Mouse (Mus musculus) lung, adult 2 months (tissue): ENCODE data around the gene Xntrpc. TPM values are rescaled to one million over a fixed set of nuclear protein-coding genes. Genes with fewer than 3 reads are reported as not detected.
A peak's percentile ranks its signal among the peaks of the same experiment; 100 is the strongest.
"Not testable (repeated sequence)": the region's sequence is repeated elsewhere in the genome, so short reads cannot be mapped to it uniquely, and the experiment has no call there.

ENCODE experiments used
- DNase-seq: peaks from one replicate; pipeline ENCODE4 v3.0.0; 2022
- H3K4me1 ChIP-seq: fragments of 200-500 bp; 2 replicates; pipeline ENCODE4 v1.6.1; 2011; ENCODE audit warnings: low read length; ENCODE audit not compliant: control insufficient read depth, insufficient read depth
- H3K4me3 ChIP-seq: fragments of 200-500 bp; replicated peaks from 2 replicates; pipeline ENCODE3; 2011; ENCODE audit warnings: low read depth, mild to moderate bottlenecking, control low read depth, low read length; ENCODE audit errors: extremely low read depth
- CTCF ChIP-seq: fragments of 200-500 bp; IDR thresholded peaks from 2 replicates; pipeline ENCODE4 v1.5.1; 2011; ENCODE audit warnings: mild to moderate bottlenecking, low read length, control low read depth; ENCODE audit not compliant: insufficient read depth
- POLR2A ChIP-seq: fragments of 200-500 bp; IDR thresholded peaks from 2 replicates; pipeline ENCODE4 v1.6.1; 2011; ENCODE audit warnings: low read depth, mild to moderate bottlenecking, control low read depth, low read length, borderline replicate concordance; ENCODE audit errors: extremely low read depth
- WGBS: fragments of 180-500 bp; shearing (Covaris S2); methylation state at CpG from one replicate; pipeline ENCODE4 v1.1.7; 2018; 5-methylcytosine and 5-hydroxymethylcytosine counted together
- polyA plus RNA-seq: library from polyadenylated mRNA; depleted of rRNA; stranded (reverse); fragments of >200 nt; gene quantifications from 2 replicates; pipeline ENCODE4 v1.2.3, GENCODE M21; 2012; rRNA removed

Gene Xntrpc
- polyA plus RNA-seq: 3.0 and 3.5 TPM in 2 replicates

DNA sequence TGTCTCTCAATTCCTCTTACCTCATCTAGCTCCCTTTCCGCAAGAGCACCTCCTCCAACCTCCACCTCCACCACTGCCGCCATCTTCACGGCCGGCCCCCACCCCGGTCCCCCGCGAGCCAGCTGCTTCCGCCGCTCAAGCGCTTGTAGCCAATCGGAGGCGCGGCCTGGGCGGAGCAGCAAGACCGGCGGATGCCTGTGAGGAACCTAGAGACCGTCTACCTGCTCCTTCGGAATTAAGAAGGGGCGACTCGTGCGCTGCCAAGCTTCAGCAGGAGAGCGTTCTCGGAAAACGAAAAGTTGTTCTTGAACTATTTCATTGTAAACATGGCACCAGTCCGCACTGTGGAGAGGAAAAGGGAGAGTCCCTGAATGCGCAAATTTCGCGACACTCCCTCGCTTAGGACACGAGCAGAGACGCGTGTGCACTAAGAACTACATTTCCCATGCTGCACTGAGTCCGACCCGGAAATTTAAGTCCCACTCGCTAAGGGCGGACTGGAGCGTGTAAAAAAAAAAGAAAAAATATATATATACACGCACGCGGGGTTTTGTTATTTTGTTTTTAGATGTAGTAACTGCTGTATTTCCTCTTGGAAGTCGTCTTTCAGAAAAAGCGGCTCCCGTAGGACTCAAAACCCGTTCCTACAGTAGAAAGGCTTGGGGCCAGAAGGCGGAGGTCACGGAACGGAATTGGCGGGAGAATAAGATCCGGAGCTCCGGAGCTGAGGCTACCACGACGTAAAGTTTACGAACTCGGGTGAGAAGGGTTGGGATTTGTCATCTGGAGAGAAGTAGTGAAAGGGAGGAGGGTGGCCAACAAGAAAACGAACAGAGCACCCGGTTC, at the start of gene Xntrpc, which contains the start of the genes Rnf121 and Xndc1:
Gene Xntrpc, plus strand, starts transcription at position 668 of the 846 bp plus-strand sequence.
Gene Rnf121, minus strand, starts transcription at position 424 of the 846 bp plus-strand sequence.
Gene Xndc1, plus strand, starts transcription at position 466 of the 846 bp plus-strand sequence.
- under 1% methylated on average over 56 of the region's 56 CpGs for WGBS
- TF ChIP-seq CTCF (no peak), POLR2A (peak; percentile 54)

DNA sequence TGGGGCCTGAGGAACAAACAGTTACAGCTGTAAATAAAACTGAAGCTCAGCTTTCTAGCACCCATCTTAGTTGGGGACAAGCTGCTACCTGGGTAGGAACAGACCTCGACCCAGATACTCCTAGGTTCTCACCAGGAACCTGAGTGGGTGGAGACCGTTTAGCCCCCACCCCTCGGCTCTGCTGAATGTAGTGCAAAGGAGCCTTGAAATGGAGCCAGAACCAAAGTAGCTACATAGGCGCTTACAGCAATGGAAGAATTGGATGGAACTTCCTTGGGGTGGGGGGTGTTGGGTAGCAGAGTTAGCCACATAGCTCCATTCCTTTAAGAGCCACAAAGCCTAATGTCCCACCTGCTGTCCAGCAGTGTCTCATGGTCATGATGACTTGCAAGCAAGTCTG, 48.6 kb upstream of the Xntrpc start:
- 57% methylated on average over 4 of the region's 4 CpGs for WGBS
- peak overlapping the region; percentile 55 for H3K4me3 ChIP-seq
- peaks cover 6% of the 10 kb centered on the region for H3K4me1 ChIP-seq
- TF ChIP-seq POLR2A (no peak), CTCF (no peak)
- DNase-seq: no peak

More for the DNA sequence above, at the start of gene Xntrpc, which contains the start of the genes Rnf121 and Xndc1:
- DNase-seq: peak; percentile 94
- peaks cover 8% of the 10 kb centered on the region for H3K4me1 ChIP-seq
- H3K4me3 ChIP-seq: peak within 1 kb of the TSS; percentile 97

DNA sequence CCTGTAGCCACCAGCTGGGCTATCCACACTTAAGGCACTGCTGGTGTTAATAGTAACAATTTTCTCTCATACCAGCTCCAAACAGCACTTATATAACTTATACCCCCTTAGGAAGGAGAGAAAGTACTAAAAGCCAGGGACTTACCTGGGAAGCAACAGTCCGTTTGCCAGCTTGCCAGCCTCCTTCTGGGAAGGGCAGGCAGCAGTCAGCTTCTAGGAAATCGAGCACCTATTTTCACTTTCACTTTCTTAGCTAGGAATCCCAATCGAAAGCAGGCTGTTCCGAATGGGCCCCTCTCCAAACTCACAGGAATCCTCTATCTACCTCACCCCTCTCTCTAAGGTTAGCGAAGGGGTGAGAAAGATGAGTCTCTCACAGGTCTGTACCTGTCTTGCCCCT, 48.1 kb upstream of the Xntrpc start:
- H3K4me3 ChIP-seq: peak overlapping the region; percentile 55
- TF ChIP-seq CTCF (no peak), POLR2A (no peak)
- whole genome bisulfite sequencing: 13% methylated on average over 5 of the region's 5 CpGs
- peaks cover 6% of the 10 kb centered on the region for H3K4me1 ChIP-seq
- peak; percentile 23 for DNase-seq

DNA sequence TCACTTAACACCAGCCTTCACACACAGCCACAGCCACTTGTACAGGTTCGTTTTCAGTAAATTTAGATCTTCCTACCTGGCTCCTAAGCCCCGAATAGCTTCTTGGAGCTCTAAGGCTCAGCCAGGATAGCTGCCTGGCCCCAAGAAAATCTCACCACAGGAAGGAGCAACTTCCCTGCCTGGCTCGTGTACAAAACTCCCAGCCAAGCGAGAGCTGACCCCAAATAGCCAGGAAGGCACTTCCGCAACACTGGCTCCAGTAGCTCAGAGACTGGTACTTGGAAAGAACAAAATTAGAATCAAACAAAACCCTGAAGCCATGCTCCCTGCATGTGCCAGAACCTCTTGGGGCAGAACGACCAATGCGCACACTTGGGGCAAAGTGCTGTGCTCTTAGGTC, 47.5 kb upstream of the Xntrpc start:
- no peak for TF ChIP-seq POLR2A
- no peak for TF ChIP-seq CTCF
- H3K4me1 ChIP-seq: peaks cover 6% of the 10 kb centered on the region
- DNase-seq: peak; percentile 25
- H3K4me3 ChIP-seq: peak overlapping the region; percentile 55
- 26% methylated on average over 7 of the region's 7 CpGs for WGBS

DNA sequence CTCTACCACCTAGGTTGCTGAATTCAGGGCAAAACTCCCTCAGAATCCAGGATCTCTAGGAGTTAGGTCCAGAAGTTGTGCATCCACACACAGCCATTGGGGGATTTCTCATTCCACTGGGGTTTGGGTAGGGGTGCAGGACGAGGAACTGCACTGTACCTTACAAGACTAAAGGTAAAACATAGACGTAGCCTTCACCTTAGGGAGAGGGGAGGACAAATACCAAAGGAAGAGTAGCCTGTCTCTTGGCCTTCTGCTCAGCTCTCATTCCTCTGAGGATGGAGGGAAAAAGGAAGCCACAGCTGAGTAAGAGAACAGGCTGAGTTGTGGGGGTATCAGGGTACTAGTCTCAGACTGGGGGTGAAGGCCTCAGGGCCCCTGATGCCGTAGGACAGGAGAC, 46.9 kb upstream of the Xntrpc start, which contains the start of gene Il18bp:
Gene Il18bp, minus strand, starts transcription at position 101 of the 400 bp plus-strand sequence.
- Histone ChIP-seq H3K4me1 (peaks cover 6% of the 10 kb centered on the region), H3K4me3 (peak within 1 kb of the TSS; percentile 55)
- DNase-seq: no peak
- 94% methylated on average over 3 of the region's 3 CpGs for WGBS
- TF ChIP-seq POLR2A (no peak), CTCF (no peak)

DNA sequence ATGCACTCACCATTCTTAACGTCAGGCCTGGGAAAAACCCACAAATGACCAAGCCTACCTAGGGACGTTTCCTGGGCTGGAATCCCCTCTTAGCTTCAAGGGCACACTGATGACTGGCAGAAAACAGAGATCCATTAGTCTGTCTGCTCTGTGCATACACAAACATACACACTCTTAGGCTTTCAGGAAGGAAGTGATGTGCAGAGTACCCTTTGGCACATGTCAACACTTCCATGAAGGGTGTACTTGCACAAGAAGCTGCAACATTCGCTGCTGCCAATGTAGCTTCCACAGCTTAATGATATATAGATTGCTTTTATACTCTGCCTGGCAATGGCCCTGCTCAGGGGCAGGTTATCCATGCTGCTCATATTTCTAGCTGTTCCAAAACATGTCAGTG, 46.2 kb upstream of the Xntrpc start:
- no peak for DNase-seq

DNA sequence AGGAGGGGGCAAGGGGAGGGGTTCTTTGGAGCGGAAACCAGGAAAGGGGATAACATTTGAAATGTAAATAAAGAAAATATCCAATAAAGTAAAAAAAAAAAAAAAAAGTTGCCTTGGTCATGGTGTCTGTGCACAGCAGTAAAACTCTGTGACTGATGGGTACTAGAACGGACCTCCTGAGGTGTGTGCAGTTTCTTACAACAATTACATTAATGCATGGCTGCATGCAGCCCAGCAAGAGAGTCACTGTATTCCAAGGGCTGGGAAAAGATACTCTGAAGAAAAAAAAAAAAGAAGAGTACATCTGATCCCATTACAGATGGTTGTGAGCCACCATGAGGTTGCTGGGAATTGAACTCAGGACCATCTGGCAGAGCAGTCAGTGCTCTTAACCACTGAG, 44.6 kb upstream of the Xntrpc start:
- not testable (repeated sequence) for DNase-seq, H3K4me3 ChIP-seq, H3K4me1 ChIP-seq
- WGBS: 96% methylated on average over 2 of the region's 2 CpGs

More for the DNA sequence above, 46.2 kb upstream of the Xntrpc start:
- Histone ChIP-seq H3K4me3 (no peak overlapping the region), H3K4me1 (peaks cover 6% of the 10 kb centered on the region)
- 25% methylated on average over 3 of the region's 3 CpGs for WGBS
- TF ChIP-seq CTCF (no peak), POLR2A (no peak)

DNA sequence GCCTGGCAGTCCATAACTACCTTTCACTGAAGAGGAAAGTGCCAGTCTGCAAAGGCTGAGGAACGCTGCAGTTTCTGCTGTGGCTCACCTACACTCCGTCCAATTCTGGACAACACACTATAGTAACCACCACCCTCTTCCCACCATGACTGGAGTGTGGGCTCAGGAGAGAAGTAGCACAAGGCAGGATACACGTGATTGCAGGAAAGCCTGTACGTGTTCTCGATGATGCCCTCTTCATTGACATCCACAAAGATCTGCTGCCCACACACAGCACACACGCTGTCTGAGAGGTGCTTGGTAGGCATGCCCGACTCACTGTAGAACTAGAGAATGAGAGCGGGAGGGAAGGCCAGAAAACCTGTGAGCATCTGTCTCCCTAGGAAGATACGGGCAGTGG, 41.7 kb upstream of the Xntrpc start:
- 95% methylated on average over 9 of the region's 9 CpGs for WGBS
- Histone ChIP-seq H3K4me1 (no peaks in the 10 kb centered on the region; the same call in 1 of the 2 replicates), H3K4me3 (no peak overlapping the region)
- no peak for DNase-seq
- no peak for TF ChIP-seq POLR2A
- TF ChIP-seq CTCF: no peak

DNA sequence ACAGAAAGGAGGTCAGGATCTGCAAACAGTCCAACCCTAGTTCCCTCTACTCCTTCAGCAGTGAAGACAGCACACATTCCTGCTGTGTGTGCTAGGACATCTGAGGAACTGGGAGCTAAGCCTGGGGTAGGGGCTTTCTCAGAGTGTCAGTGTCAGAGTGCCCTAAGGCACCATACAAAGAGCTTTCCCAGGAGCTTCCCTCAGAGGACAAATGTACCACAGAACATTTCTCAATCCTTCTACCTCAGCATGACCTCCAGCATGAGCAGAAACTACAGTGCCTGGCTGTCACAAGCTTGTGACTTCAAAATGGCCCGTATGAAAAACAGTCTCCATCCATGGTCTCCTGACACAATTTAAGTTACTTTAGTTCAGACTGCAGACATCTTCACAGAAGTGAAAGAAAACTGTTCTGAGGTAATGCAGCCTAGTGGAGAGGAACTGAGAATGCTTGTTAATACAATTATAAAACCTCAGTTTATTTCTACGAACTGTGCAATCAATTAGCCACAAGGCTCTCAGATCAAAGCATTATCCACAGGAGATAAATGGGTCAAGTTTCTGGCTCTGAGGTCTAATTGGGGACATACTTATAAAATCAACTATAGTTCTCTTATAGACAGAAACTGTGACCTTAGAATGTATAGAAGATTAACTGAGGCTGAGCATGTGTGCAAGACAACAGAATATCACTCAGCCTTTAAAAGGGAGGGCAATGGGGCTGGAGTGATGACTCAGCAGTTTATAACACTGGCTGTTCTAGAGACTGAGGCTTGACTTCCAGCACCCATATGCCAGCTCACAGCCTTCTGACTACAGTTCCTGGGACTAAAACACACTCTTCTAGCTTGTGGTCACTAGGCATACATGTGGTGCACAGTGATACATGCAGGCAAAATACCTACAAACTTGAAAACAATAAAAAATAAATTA, 40.1 kb upstream of the Xntrpc start:
- DNase-seq: no peak
- no peaks in the 10 kb centered on the region for H3K4me1 ChIP-seq
- 87% methylated on average over 2 of the region's 2 CpGs for WGBS
- TF ChIP-seq POLR2A: no peak
- H3K4me3 ChIP-seq: no peak overlapping the region
